Mouse (Mus musculus): ENCODE results near the gene Hinfp. TPM values are rescaled to one million over a fixed set of nuclear protein-coding genes. Genes with fewer than 3 reads are reported as not detected.

Gene Hinfp
- polyA plus RNA-seq (2016; fragmentation: Nextera tagmentation; extraction: Ambion mirVana) = 16.5 and 18.3 TPM in 2 replicates

DNA sequence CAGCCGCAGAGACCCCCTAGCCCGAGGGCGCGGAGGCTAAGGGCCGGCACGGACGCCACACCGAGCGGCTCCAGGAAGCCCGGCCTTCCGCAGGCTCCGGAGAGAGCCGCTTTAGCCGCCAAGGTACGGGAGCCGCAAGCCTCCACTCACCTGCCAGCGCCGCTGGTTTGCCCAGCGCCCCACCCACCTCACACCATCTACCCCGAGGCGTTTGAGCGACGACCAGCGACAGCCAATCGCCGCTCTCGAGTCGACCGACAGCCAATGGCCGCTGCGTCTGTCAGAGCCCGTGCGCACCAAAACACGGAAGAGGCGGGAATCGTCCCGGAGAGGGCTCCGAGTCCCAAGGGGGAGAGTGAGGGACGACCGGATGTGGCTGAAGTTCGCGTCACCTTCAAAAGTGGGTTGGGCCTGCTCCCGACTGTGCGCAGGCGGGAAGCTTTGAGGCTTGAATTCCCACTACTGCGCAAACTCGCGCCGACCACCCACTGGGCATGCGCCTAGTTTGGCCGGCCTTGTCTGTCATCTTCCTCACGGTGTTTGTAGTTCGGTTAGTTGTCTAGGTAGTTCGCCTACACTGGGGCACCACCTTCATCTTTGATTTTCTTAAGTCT, at the start of gene Hinfp:
Gene Hinfp (minus strand): TSS at position 206 of the 614 bp plus-strand sequence.
- H3K4me1 ChIP-seq (replicated peaks) = peaks cover 16% of the 10 kb centered on the region
- no peaks in the 10 kb centered on the region for H3K27me3 ChIP-seq (replicated peaks)
- H3K4me3 ChIP-seq = peak within 1 kb of the TSS; percentile 97
- under 1% methylated on average over 54 of the region's 54 CpGs for WGBS
- H3K9me3 ChIP-seq (replicated peaks) = no peaks in the 10 kb centered on the region
- peak within 1 kb of the TSS; percentile 89 for H3K27ac ChIP-seq (ENCODE audit: poor library complexity, severe bottlenecking)
- H3K4me2 ChIP-seq = peak within 1 kb of the TSS; percentile 87
- peak; percentile 100 for ATAC-seq (ENCODE audit: insufficient number of reproducible peaks, low FRiP score)
- peak within 1 kb of the TSS; percentile 99 for H3K9ac ChIP-seq
- H3K36me3 ChIP-seq = peaks cover 22% of the 10 kb centered on the region

GRCm38 (mm10) chr9:44353142-44353541, 47.7 kb upstream of the Hinfp start:
- 90% methylated on average over 6 of the region's 6 CpGs for WGBS
- no peak overlapping the region for H3K27ac ChIP-seq (ENCODE audit: poor library complexity, severe bottlenecking)
- H3K27me3 ChIP-seq (replicated peaks) = no peaks in the 10 kb centered on the region
- H3K9me3 ChIP-seq (replicated peaks) = no peaks in the 10 kb centered on the region
- H3K4me2 ChIP-seq = no peak overlapping the region
- no peaks in the 10 kb centered on the region for H3K4me1 ChIP-seq (replicated peaks)
- H3K4me3 ChIP-seq = no peak overlapping the region
- peaks cover 95% of the 10 kb centered on the region for H3K36me3 ChIP-seq
- no peak overlapping the region for H3K9ac ChIP-seq
- ATAC-seq (ENCODE audit: insufficient number of reproducible peaks, low FRiP score) = no peak

DNA sequence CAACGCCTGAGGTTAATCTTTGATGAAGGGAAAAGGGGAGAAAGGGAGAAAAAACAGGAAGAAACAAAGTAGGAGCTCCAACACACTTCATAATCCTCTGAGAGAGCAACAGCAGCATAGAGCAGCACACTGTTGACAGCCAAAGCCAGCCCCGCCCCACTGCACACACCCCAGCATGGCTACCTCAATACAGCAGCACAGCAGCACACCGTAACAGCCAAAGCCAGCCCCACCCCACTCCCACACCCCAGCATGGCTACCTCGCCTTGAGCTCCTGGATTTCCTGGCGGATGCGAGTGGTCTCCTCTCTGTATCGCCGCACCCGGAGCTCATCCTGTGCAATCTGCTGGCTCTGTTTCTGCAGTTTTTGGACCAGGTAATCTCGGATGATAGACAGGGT, 46.9 kb upstream of the Hinfp start:
- 89% methylated on average over 10 of the region's 10 CpGs for WGBS
- Histone ChIP-seq H3K4me2 (no peak overlapping the region), H3K9ac (no peak overlapping the region), H3K36me3 (peaks cover 97% of the 10 kb centered on the region), H3K27ac (ENCODE audit: poor library complexity, severe bottlenecking) (no peak overlapping the region), H3K27me3 (replicated peaks) (no peaks in the 10 kb centered on the region), H3K4me3 (no peak overlapping the region), H3K4me1 (replicated peaks) (no peaks in the 10 kb centered on the region), H3K9me3 (replicated peaks) (no peaks in the 10 kb centered on the region)
- peak; percentile 63; the same call in 1 of the 2 replicates for ATAC-seq (ENCODE audit: insufficient number of reproducible peaks, low FRiP score)

- H3K4me1 ChIP-seq (replicated peaks) = no peaks in the 10 kb centered on the region
- no peak for ATAC-seq (ENCODE audit: insufficient number of reproducible peaks, low FRiP score)
- H3K4me3 ChIP-seq = no peak overlapping the region
- H3K27me3 ChIP-seq (replicated peaks) = no peaks in the 10 kb centered on the region
- no peak overlapping the region for H3K9ac ChIP-seq
- H3K36me3 ChIP-seq = peaks cover 97% of the 10 kb centered on the region
- H3K4me2 ChIP-seq = no peak overlapping the region
- WGBS = 97% methylated on average over 4 of the region's 4 CpGs
- no peak overlapping the region for H3K27ac ChIP-seq (ENCODE audit: poor library complexity, severe bottlenecking)
- H3K9me3 ChIP-seq (replicated peaks) = no peaks in the 10 kb centered on the region
Observed at GRCm38 (mm10) chr9:44351396-44351795, 45.9 kb upstream of the Hinfp start.

DNA sequence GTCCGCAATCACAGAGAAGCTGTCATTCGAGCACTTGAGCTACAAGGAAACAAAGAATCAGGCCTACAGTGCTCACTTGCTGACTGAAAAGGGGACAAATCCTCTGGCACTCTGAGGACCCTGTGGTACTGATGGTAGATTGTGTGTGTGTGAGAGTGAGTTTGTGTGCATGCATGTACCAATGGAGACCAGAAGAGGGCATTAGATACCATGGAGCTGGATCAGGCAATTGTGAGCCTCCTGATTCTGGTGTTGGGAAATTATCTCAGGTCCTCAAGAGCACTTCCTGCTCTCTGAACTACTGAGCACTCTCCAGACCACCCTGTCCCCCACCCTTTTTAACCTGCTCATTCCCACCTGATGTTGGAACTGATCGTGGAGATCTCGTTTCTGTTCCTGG, 43.1 kb upstream of the Hinfp start:
- no peak for ATAC-seq (ENCODE audit: insufficient number of reproducible peaks, low FRiP score)
- Histone ChIP-seq H3K27me3 (replicated peaks) (no peaks in the 10 kb centered on the region), H3K4me3 (no peak overlapping the region), H3K27ac (ENCODE audit: poor library complexity, severe bottlenecking) (no peak overlapping the region), H3K36me3 (peaks cover 69% of the 10 kb centered on the region), H3K4me1 (replicated peaks) (peaks cover 3% of the 10 kb centered on the region; the same call in 1 of the 2 replicates), H3K4me2 (no peak overlapping the region), H3K9me3 (replicated peaks) (no peaks in the 10 kb centered on the region), H3K9ac (no peak overlapping the region)
- 93% methylated on average over 4 of the region's 4 CpGs for WGBS

GRCm38 (mm10) chr9:44347621-44348020, 42.1 kb upstream of the Hinfp start:
- peaks cover 60% of the 10 kb centered on the region for H3K36me3 ChIP-seq
- WGBS = 87% methylated on average over 4 of the region's 4 CpGs
- H3K9me3 ChIP-seq (replicated peaks) = no peaks in the 10 kb centered on the region

GRCm38 (mm10) chr9:44347166-44347565, 41.7 kb upstream of the Hinfp start:
- no peak for ATAC-seq (ENCODE audit: insufficient number of reproducible peaks, low FRiP score)
- Histone ChIP-seq H3K27me3 (replicated peaks) (no peaks in the 10 kb centered on the region), H3K4me1 (replicated peaks) (peaks cover 15% of the 10 kb centered on the region), H3K27ac (ENCODE audit: poor library complexity, severe bottlenecking) (no peak overlapping the region), H3K36me3 (peaks cover 56% of the 10 kb centered on the region), H3K4me2 (no peak overlapping the region), H3K9ac (no peak overlapping the region), H3K9me3 (replicated peaks) (no peaks in the 10 kb centered on the region), H3K4me3 (no peak overlapping the region)
- 94% methylated on average over 9 of the region's 9 CpGs for WGBS

More at GRCm38 (mm10) chr9:44347621-44348020, 42.1 kb upstream of the Hinfp start:
- H3K4me2 ChIP-seq = no peak overlapping the region
- peaks cover 10% of the 10 kb centered on the region for H3K4me1 ChIP-seq (replicated peaks)
- H3K27me3 ChIP-seq (replicated peaks) = no peaks in the 10 kb centered on the region
- no peak overlapping the region for H3K27ac ChIP-seq (ENCODE audit: poor library complexity, severe bottlenecking)
- no peak for ATAC-seq (ENCODE audit: insufficient number of reproducible peaks, low FRiP score)
- no peak overlapping the region for H3K9ac ChIP-seq
- H3K4me3 ChIP-seq = no peak overlapping the region

GRCm38 (mm10) chr9:44345570-44346433, 40.3 kb upstream of the Hinfp start:
- H3K9ac ChIP-seq = no peak overlapping the region
- H3K4me2 ChIP-seq = no peak overlapping the region
- peaks cover 22% of the 10 kb centered on the region for H3K4me1 ChIP-seq (replicated peaks)
- H3K4me3 ChIP-seq = no peak overlapping the region
- WGBS = 83% methylated on average over 6 of the region's 6 CpGs
- H3K27me3 ChIP-seq (replicated peaks) = no peaks in the 10 kb centered on the region
- ATAC-seq (ENCODE audit: insufficient number of reproducible peaks, low FRiP score) = no peak
- H3K36me3 ChIP-seq = peaks cover 52% of the 10 kb centered on the region
- H3K27ac ChIP-seq (ENCODE audit: poor library complexity, severe bottlenecking) = no peak overlapping the region
- no peaks in the 10 kb centered on the region for H3K9me3 ChIP-seq (replicated peaks)

DNA sequence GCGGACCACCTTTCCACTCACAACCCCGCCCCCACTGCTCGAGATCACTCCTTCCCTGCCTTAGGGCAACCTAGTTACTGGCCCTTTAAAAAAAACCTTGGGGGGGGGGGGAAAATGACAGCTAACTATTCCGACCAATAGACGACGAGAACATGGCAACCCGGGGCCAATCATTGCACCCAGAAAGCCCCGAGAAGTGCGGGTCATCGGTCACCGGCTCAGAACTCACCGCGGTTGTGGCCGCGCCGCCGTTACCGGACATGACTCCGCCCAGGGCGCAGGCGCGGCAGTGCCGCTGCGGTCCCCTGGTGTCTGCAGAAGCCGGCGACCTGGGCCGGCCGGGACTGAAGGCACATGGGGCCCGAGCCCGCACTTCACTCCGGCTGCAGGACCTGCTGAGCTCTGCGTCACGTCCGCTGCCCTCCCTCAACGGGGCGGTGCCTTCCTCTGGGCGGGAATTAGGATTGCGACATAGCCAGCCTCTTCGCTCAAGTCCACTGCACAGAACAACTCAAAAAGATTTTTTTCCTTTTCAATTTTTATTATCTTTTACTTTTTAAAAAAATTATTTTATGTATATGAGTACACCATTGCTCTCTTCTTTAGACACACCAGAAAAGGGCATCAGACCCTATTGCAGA, 38.4 kb upstream of the Hinfp start, which contains the start of gene Hmbs:
Gene Hmbs (minus strand): TSS at position 448 of the 641 bp plus-strand sequence.
- ATAC-seq (ENCODE audit: insufficient number of reproducible peaks, low FRiP score) = peak; percentile 93
- Histone ChIP-seq H3K36me3 (peaks cover 50% of the 10 kb centered on the region), H3K9me3 (replicated peaks) (no peaks in the 10 kb centered on the region), H3K4me2 (peak within 1 kb of the TSS; percentile 75), H3K4me1 (replicated peaks) (peaks cover 22% of the 10 kb centered on the region), H3K4me3 (peak within 1 kb of the TSS; percentile 65), H3K9ac (peak within 1 kb of the TSS; percentile 74), H3K27me3 (replicated peaks) (no peaks in the 10 kb centered on the region), H3K27ac (ENCODE audit: poor library complexity, severe bottlenecking) (peak within 1 kb of the TSS; percentile 98)
- WGBS = under 1% methylated on average over 39 of the region's 39 CpGs

GRCm38 (mm10) chr9:44343290-44343689, 37.8 kb upstream of the Hinfp start:
- Histone ChIP-seq H3K9me3 (replicated peaks) (no peaks in the 10 kb centered on the region), H3K4me3 (peak overlapping the region; percentile 65), H3K4me1 (replicated peaks) (peaks cover 22% of the 10 kb centered on the region), H3K4me2 (peak overlapping the region; percentile 75), H3K27ac (ENCODE audit: poor library complexity, severe bottlenecking) (peak overlapping the region; percentile 98), H3K36me3 (peaks cover 50% of the 10 kb centered on the region), H3K27me3 (replicated peaks) (no peaks in the 10 kb centered on the region), H3K9ac (peak overlapping the region; percentile 74)
- 5% methylated on average over 6 of the region's 6 CpGs for WGBS
- ATAC-seq (ENCODE audit: insufficient number of reproducible peaks, low FRiP score) = peak; percentile 86

GRCm38 (mm10) chr9:44342605-44343004, 37.1 kb upstream of the Hinfp start:
- H3K4me1 ChIP-seq (replicated peaks) = peaks cover 26% of the 10 kb centered on the region
- H3K4me2 ChIP-seq = peak overlapping the region; percentile 75
- no peaks in the 10 kb centered on the region for H3K27me3 ChIP-seq (replicated peaks)
- 64% methylated on average over 1 of the region's 1 CpGs for WGBS
- ATAC-seq (ENCODE audit: insufficient number of reproducible peaks, low FRiP score) = no peak
- H3K4me3 ChIP-seq = peak overlapping the region; percentile 65
- no peaks in the 10 kb centered on the region for H3K9me3 ChIP-seq (replicated peaks)
- peak overlapping the region; percentile 98 for H3K27ac ChIP-seq (ENCODE audit: poor library complexity, severe bottlenecking)
- peak overlapping the region; percentile 74 for H3K9ac ChIP-seq
- peaks cover 48% of the 10 kb centered on the region for H3K36me3 ChIP-seq
